8 mouse cellular contexts compared by ENCODE assay signal in the genomic region with DNA sequence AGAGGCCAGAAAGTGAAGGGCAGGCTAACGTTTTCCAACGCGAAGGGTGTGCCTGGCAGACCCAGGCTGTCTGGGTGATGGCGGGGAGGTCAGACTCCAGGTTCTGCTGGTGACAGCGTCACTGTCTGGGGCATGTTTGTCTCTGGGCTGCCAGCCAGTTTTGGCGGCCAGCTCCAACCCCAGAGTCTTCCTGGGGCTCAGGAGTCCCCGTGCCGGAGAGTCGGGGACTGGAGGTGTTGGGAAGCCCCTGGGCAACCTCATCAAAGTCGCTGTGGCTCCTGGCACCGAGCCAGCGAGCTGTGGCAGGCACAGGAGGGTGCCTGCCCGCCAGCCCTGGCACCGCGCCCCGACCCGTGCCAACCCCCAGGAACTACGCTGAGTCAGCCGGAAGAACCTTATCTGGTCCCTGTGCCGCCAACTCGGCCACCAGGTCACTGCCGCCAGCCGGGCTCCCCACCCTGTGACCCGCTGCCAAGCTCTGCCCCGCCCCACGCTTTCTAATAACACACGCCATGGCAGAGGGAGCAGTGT. TPM values are rescaled to one million over a fixed set of nuclear protein-coding genes. Genes with fewer than 3 reads are reported as not detected.
DNase-seq lines count a peak whose midpoint lies in the region; ATAC-seq lines count a peak whose summit lies in the region.

No protein-coding gene starts in this region.

- H3K27ac ChIP-seq in neural tube, embryonic 12.5 days, result no peak overlapping the region
- H3K27ac ChIP-seq in kidney, embryonic 15.5 days, result peak overlapping the region; percentile 91

- H3K9ac ChIP-seq in neural tube, embryonic 12.5 days, result peak overlapping the region; percentile 38; the same call in 1 of the 2 replicates
- H3K9ac ChIP-seq in kidney, embryonic 15.5 days, result 0 out of 2 replicates have a peak overlapping the region, but pooled peaks have one; percentile 0

- H3K27me3 ChIP-seq in neural tube, embryonic 12.5 days (replicated peaks), result no peaks in the 10 kb centered on the region
- H3K27me3 ChIP-seq in kidney, embryonic 15.5 days, result no peaks in the 10 kb centered on the region
- no peaks in the 10 kb centered on the region for H3K27me3 ChIP-seq in splenic B cell, adult 2 months (ENCODE audit: control insufficient read depth, insufficient read depth, low read length, poor library complexity, severe bottlenecking)

- H3K4me3 ChIP-seq in neural tube, embryonic 12.5 days, result no peak overlapping the region
- H3K4me3 ChIP-seq in kidney, embryonic 15.5 days (replicated peaks), result no peak overlapping the region

- H3K9me3 ChIP-seq in neural tube, embryonic 12.5 days, result no peaks in the 10 kb centered on the region
- H3K9me3 ChIP-seq in kidney, embryonic 15.5 days (replicated peaks), result no peaks in the 10 kb centered on the region

- ATAC-seq in neural tube, embryonic 12.5 days (ENCODE audit: low FRiP score, low read depth), result no peak
- ATAC-seq in kidney, embryonic 15.5 days (replicated peaks; ENCODE audit: low FRiP score), result no peak

- 84% methylated on average over 27 of the region's 27 CpGs for WGBS in neural tube, embryonic 12.5 days
- 63% methylated on average over 27 of the region's 27 CpGs for WGBS in kidney, embryonic 15.5 days

- H3K36me3 ChIP-seq in neural tube, embryonic 12.5 days, result peaks cover 52% of the 10 kb centered on the region
- H3K36me3 ChIP-seq in kidney, embryonic 15.5 days, result peaks cover 58% of the 10 kb centered on the region
- no peaks in the 10 kb centered on the region for H3K36me3 ChIP-seq in splenic B cell, adult 2 months (ENCODE audit: control insufficient read depth, insufficient read depth, low read length, poor library complexity, severe bottlenecking)

- peaks cover 46% of the 10 kb centered on the region for H3K4me1 ChIP-seq in neural tube, embryonic 12.5 days
- peaks cover 89% of the 10 kb centered on the region for H3K4me1 ChIP-seq in kidney, embryonic 15.5 days

- H3K4me2 ChIP-seq in neural tube, embryonic 12.5 days (replicated peaks), result peak overlapping the region; percentile 9; the same call in 1 of the 2 replicates
- peak overlapping the region; percentile 13; the same call in 1 of the 2 replicates for H3K4me2 ChIP-seq in kidney, embryonic 15.5 days

- DNase-seq in neural tube, embryonic 10.5 days (ENCODE audit: extremely low spot score, low spot score), result no peak
- DNase-seq in cerebellum, adult 8-10 months, result peak; percentile 64
- DNase-seq in heart, adult 9 months (ENCODE audit: low spot score in 2 of 2), result peak; percentile 78 to 81
- DNase-seq in lung, postnatal 4 days, result peak; percentile 90 to 94
- DNase-seq in splenic B cell, adult 2 months (ENCODE audit: low read depth, low spot score), result peak; percentile 87
- no peak for DNase-seq in right cerebral cortex, postnatal 25 days

RNA-seq across cellular contexts. Expression of a gene that starts 10.1 kb away (rescaled TPM):
- polyA plus RNA-seq in neural tube, embryonic 12.5 days (2016; fragmentation: Nextera tagmentation; extraction: Ambion mirVana), result 4.9 and 7.7 TPM in 2 replicates
- polyA plus RNA-seq in kidney, embryonic 15.5 days (2015; fragmentation: Nextera tagmentation; extraction: Ambion mirVana), result 7.3 and 7.4 TPM in 2 replicates

RNA-seq across cellular contexts. Expression of a gene that starts 16.0 kb away (rescaled TPM):
- 185 and 186 TPM in 2 replicates for polyA plus RNA-seq in neural tube, embryonic 12.5 days (2016; fragmentation: Nextera tagmentation; extraction: Ambion mirVana)
- 142 and 155 TPM in 2 replicates for polyA plus RNA-seq in kidney, embryonic 15.5 days (2015; fragmentation: Nextera tagmentation; extraction: Ambion mirVana)

RNA-seq across cellular contexts. Expression of a gene that starts 20.2 kb away (rescaled TPM):
- polyA plus RNA-seq in neural tube, embryonic 12.5 days (2016; fragmentation: Nextera tagmentation; extraction: Ambion mirVana), result 1.1 and 1.3 TPM in 2 replicates
- 0.71 and 1.2 TPM in 2 replicates for polyA plus RNA-seq in kidney, embryonic 15.5 days (2015; fragmentation: Nextera tagmentation; extraction: Ambion mirVana)

RNA-seq across cellular contexts. Expression of a gene that starts 23.0 kb away (rescaled TPM):
- 84.5 and 98.3 TPM in 2 replicates for polyA plus RNA-seq in neural tube, embryonic 12.5 days (2016; fragmentation: Nextera tagmentation; extraction: Ambion mirVana)
- 115 TPM in 2 replicates for polyA plus RNA-seq in kidney, embryonic 15.5 days (2015; fragmentation: Nextera tagmentation; extraction: Ambion mirVana)

RNA-seq across cellular contexts. Expression of a gene that starts 26.3 kb away (rescaled TPM):
- polyA plus RNA-seq in neural tube, embryonic 12.5 days (2016; fragmentation: Nextera tagmentation; extraction: Ambion mirVana), result 28.4 and 40.5 TPM in 2 replicates
- polyA plus RNA-seq in kidney, embryonic 15.5 days (2015; fragmentation: Nextera tagmentation; extraction: Ambion mirVana), result 0.96 and 14.1 TPM in 2 replicates

Comparison
In these comparisons a context has a peak if more than half of its experiments do, and no peak if none do; other contexts are left out.
1. DNase-seq: peak in cerebellum, adult 8-10 months (single experiment), heart, adult 9 months (2 of 2), lung, postnatal 4 days (2 of 2) and splenic B cell, adult 2 months (single experiment); none in neural tube, embryonic 10.5 days (single experiment) and right cerebral cortex, postnatal 25 days (single experiment).